Mouse (Mus musculus) splenic B cell, adult 2 months (primary cell): Measurements from ENCODE around the gene Tpra1.
A peak's percentile ranks its signal among the peaks of the same experiment; 100 is the strongest.

Source experiments
- DNase-seq: peaks from one replicate; pipeline ENCODE4 v3.0.0-alpha.2; 2011; ENCODE audit warnings: low read depth, low spot score
- H3K27me3 ChIP-seq: 2 replicates; pipeline ENCODE4 v1.6.1; 2012; ENCODE audit warnings: mild to moderate bottlenecking, low read length, moderate library complexity, mixed read lengths; ENCODE audit not compliant: control insufficient read depth, poor library complexity, insufficient read depth, severe bottlenecking
- H3K36me3 ChIP-seq: 2 replicates; pipeline ENCODE4 v1.6.1; 2012; ENCODE audit warnings: mild to moderate bottlenecking, low read length, moderate library complexity, mixed read lengths; ENCODE audit not compliant: control insufficient read depth, poor library complexity, insufficient read depth, severe bottlenecking

Gene Tpra1

DNA sequence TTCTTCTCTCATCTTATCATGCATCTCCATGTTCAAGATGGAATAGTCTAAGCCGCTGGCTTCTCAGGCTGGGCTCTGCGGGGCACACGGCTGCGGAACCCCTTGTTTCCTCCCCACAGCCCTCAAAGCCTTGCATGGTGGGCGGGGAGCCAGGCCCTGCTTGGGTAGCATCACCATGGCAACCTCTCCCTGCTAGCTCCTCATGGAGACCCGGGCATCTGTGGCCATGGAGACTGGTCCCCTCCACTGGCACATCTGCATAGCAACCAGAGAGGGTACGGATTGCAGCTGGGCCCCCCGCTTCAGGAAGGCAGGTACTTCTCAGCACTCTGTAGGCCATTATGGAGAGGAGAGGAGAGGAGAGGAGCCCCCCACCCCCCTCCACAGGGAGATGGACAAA lies 40.5 kb downstream of the Tpra1 start:
- H3K36me3 ChIP-seq, result no peaks in the 10 kb centered on the region
- DNase-seq, result no peak
- no peaks in the 10 kb centered on the region for H3K27me3 ChIP-seq

DNA sequence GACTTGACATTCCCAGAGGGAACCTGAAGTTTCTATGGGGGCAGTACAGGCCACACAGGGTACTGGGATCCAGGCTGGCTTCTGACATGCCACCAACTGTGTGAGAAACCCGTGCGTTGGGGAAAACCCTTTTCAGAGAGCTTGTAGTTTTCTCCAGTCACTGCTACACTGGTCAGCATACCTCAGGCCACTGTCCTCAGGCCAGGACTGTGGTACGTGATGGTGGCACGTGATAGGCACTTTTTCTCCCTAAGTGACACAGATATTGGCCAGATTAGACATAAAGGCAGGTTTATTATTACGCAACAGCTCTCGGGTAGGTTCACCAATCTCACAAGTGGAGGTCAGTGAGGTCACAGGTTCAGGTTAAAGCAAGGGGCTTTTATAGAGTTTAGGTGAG lies 41.6 kb downstream of the Tpra1 start:
- no peak for DNase-seq
- H3K36me3 ChIP-seq, result no peaks in the 10 kb centered on the region
- H3K27me3 ChIP-seq, result no peaks in the 10 kb centered on the region

DNA sequence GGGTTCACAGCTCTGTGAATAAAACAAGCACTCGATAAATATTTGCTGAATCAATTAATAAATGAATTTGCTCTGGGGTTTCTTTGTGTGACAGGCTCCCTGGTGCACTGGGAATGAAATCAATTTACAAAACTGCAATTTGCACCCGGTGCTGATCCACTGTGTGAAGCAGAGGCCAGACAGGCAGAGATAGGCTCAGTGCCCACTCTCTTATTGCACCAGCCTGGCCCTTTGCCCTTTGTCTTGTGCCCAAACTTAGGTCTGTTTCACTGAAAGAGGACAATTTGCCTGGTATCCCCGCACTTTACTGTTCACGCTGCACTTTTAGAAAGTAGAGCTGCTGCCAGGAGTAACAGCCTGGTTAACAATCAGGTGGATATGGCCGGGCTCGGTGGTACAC lies 44.4 kb downstream of the Tpra1 start:
- DNase-seq, result no peak
- Histone ChIP-seq H3K27me3 (no peaks in the 10 kb centered on the region), H3K36me3 (no peaks in the 10 kb centered on the region)

DNA sequence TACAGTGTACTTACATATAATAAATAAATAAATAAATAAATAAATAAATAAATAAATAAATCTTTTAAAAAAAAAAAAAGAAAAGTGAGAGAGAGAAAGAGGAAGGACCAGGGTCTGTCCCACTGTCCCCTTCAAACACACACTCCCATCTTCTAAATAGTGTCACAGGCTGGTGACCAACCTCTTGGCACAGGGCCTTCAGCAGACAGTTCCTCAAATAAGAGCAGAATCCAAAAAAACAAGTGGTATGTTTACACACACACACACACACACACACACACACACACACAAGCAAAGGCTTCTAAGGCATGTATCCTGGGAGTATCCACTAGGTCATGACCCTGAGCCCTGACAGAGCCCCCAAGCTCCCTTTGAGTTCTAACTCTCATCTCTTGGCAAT lies 45.7 kb downstream of the Tpra1 start:
- no peak for DNase-seq
- H3K27me3 ChIP-seq, result no peaks in the 10 kb centered on the region

DNA sequence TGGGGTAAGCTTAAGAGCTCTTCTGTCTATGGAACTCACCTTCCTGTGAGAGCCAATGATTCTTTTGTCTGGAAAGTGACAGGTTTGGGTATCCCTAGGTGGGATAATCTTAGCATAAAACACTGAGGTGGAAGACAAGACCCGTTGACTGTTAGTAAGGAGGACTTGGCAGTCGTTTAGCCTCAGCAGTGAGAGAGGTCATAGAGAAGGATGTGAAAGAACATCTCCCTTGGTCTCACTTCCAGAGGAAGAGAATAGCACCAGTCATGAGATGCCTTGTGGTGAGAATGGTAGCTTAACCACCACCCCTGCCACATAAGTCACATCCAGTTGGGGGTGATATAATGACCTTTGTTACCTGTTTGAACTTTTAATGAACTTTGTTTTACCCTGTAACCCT lies 54.7 kb downstream of the Tpra1 start:
- Histone ChIP-seq H3K27me3 (no peaks in the 10 kb centered on the region), H3K36me3 (no peaks in the 10 kb centered on the region)
- no peak for DNase-seq

More for the DNA sequence above, 45.7 kb downstream of the Tpra1 start:
- no peaks in the 10 kb centered on the region for H3K36me3 ChIP-seq

DNA sequence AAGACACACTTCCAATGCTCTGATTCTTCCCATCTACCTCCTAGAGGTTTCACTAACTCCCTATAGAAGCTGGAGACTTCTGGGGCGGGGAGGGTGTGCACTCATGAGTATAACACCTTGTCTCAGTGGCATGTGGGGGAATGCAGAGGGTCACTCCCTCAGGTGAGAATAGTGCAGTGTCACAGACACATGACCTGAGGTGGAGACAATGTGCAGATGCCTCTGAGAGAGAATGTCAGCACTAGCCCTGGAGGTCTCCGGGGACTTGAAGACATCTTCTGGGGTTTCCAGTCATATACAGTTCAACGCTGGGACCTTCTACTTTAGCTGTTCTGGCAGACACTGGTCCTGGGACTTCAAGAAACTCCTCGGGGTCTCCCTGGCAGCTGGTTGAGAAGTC lies 55.3 kb downstream of the Tpra1 start:
- no peaks in the 10 kb centered on the region for H3K27me3 ChIP-seq
- no peaks in the 10 kb centered on the region for H3K36me3 ChIP-seq
- no peak for DNase-seq

DNA sequence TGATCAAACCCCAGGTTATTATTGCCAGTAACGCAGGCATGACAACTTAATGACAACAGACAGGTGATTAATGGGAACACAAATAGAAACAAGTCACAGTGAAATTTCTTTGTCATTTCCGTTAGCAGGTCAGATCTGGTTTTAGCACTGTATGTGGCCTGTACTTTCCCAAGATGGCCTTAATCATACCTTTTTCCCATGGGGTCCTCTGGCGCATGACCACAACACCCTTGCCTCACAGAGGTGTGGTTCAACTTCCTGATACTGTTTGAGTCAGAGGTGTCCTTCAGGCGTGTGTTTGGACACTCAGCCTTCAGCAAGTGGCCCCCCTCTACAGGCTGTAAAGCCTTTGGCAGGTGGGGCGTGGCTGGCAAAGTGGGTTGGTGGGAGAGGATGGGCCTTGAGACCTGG lies 55.8 kb downstream of the Tpra1 start:
- Histone ChIP-seq H3K27me3 (no peaks in the 10 kb centered on the region), H3K36me3 (no peaks in the 10 kb centered on the region)
- DNase-seq, result peak; percentile 18

DNA sequence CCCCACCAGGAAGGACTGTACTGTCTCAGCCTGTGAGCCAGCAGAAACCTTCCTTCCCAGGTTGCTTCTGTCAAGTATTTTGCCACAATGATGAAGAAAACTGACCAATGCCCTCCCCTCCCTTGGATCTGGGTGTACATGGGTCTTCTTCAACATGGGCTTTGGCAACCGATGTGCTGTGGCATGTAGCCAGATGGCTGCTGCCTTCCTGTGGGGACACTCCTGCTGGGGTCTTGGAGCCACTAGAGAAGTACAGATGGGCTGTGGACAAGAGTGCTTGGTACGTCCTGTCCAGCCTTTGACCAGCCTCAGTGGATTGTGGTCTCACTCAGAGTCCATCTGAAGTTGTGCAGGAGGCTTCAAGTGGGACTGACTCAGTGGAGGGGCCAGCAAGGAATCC lies 56.3 kb downstream of the Tpra1 start:
- H3K36me3 ChIP-seq, result no peaks in the 10 kb centered on the region
- no peak for DNase-seq

DNA sequence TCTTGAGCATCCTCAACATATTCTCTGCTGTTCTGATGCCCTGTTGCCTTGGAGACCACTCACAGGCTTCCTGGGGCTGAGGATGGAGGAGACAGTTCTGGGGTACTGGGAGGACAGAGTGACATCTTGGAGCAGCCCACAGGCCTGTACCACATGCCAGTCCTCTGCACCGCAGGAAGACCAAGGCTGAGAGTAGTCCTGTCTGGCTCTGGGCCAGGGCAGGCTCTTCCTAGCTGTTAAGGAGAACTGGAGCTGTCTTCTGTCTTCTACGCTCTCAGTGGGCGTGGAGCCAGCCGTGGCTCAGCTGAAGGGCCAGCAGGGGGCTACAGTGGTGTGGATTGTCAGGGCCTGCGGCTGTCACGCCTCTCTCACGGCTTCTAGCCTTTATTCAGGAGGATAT lies 57.8 kb downstream of the Tpra1 start:
- Histone ChIP-seq H3K36me3 (no peaks in the 10 kb centered on the region), H3K27me3 (no peaks in the 10 kb centered on the region)
- no peak for DNase-seq

More for the DNA sequence above, 56.3 kb downstream of the Tpra1 start:
- H3K27me3 ChIP-seq, result no peaks in the 10 kb centered on the region

DNA sequence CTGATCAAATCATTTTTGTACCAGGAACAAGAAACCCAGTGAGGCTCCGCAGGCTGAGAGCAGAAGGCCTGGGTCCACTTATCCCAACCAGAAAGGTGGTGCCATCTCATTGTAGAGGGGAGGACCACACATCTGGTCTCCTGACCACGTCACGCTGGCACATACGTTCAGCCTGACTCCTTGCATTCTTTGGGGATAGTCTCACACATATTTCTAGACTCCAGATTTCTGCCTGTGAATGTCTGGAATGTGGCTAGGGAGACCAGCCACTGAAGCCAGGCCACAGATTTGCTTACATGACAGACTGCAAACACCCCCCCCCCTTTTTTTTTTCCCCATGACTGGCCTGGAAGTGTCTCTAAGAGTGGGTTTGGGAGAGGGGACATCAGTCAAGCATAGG lies 58.9 kb downstream of the Tpra1 start:
- no peaks in the 10 kb centered on the region for H3K36me3 ChIP-seq
- DNase-seq, result no peak
- H3K27me3 ChIP-seq, result no peaks in the 10 kb centered on the region
